Mouse (Mus musculus) common myeloid progenitor, adult 5-6 weeks (primary cell): ENCODE data around the gene Top3a. TPM values are rescaled to one million over a fixed set of nuclear protein-coding genes. Genes with fewer than 3 reads are reported as not detected.

Experiments used
- ATAC-seq: replicated peaks from 2 replicates; pipeline ENCODE4 v1.8.0; 2016; ENCODE audit warnings: low read depth, mild to moderate bottlenecking, moderate TSS enrichment, inconsistent platforms; ENCODE audit not compliant: poor library complexity, severe bottlenecking
- total RNA-seq: library from RNA; stranded (forward); fragments of 200-1000, 187-1606 nt; gene quantifications from 2 replicates; pipeline ENCODE4 v1.2.3, GENCODE M21; 2017

Gene Top3a
- total RNA-seq, 1 experiment from 2014 or later = 29.9 TPM

DNA sequence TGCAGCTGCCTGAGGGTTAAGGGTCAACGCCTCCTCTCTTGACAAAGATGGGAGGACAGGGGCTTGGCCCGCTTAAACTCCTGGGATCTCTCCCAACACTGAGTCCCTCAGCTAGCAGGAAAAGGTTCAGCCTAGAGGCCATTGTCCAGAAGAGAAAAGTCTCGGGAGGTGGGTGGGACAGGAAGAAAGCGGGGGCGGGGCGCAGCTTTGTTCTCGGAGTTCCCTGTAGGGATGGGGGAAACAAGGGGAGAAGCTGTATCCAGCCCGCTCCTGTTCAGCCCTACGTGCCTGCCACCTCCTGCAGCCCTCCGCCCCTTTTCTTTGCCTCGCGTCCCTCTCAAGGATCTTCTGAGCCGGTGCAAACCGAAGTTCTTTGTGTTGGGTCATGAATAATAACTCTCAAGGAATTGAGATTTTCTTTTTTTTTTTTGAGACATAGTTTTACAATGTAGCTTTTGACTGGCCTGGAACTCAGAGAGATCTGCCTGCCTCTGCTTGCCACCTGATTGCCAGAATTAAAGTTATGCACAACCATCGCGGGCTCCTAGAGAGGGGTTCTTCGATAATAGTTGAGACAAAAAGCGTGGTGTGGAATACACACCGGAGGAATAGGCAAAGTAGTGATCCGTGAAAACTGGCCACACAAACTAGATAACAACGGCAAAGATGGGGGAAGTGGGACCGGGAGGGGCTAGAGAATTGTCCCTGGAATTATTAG lies 78.2 kb downstream of the Top3a start:
- peak; percentile 44 for ATAC-seq

GRCm38 (mm10) chr11:60697561-60697960 lies 79.6 kb downstream of the Top3a start:
- ATAC-seq = peak; percentile 48; the same call in 1 of the 2 replicates

- no peak for ATAC-seq
Observed at GRCm38 (mm10) chr11:60696165-60696564, 81.0 kb downstream of the Top3a start.

Other genes starting within 250 kb of the Top3a start
- gene Alkbh5, start 241.0 kb downstream of the Top3a start, total RNA-seq = 30.4 and 31.4 TPM in 2 replicates
- 7.1 and 10.4 TPM in 2 replicates for gene Llgl1, start 77.6 kb downstream of the Top3a start, total RNA-seq
- 83.6 and 129 TPM in 2 replicates for gene Flii, start 50.1 kb downstream of the Top3a start, total RNA-seq
- 3.5 TPM in 2 replicates for gene Mief2, start 49.0 kb downstream of the Top3a start, total RNA-seq
- gene Smcr8, start 159 bp upstream of the Top3a start, total RNA-seq = 15.3 and 21.3 TPM in 2 replicates
- 71.9 and 77.1 TPM in 2 replicates for gene Shmt1, start 34.4 kb upstream of the Top3a start, total RNA-seq
- 10.7 and 14.1 TPM in 2 replicates for gene Dhrs7b, start 53.3 kb upstream of the Top3a start, total RNA-seq
- 82.0 and 86.5 TPM in 2 replicates for gene Tmem11, start 101.9 kb upstream of the Top3a start, total RNA-seq
- gene Natd1, start 137.4 kb upstream of the Top3a start, total RNA-seq = 1.4 and 1.7 TPM in 2 replicates
- gene Map2k3, start 154.7 kb upstream of the Top3a start, total RNA-seq = 18.3 and 21.3 TPM in 2 replicates
- not detected in 2 replicates for gene Kcnj12, start 245.2 kb upstream of the Top3a start, total RNA-seq